Mouse (Mus musculus) small intestine, adult 2 months (tissue): ENCODE measurements around the gene Ip6k1.

Source experiments
- CTCF ChIP-seq: fragments of 200-500 bp; IDR thresholded peaks from 2 replicates; pipeline ENCODE4 v1.5.1; 2012; ENCODE audit warnings: low read depth, mild to moderate bottlenecking, control low read depth, inconsistent platforms, low read length, moderate library complexity, mixed read lengths; ENCODE audit not compliant: insufficient replicate concordance, insufficient read length; ENCODE audit errors: extremely low read depth
- POLR2A ChIP-seq: fragments of 200-500 bp; IDR thresholded peaks from 2 replicates; pipeline ENCODE4 v1.6.1; 2012; ENCODE audit warnings: low read depth, mild to moderate bottlenecking, control low read depth, inconsistent platforms, low read length, moderate library complexity

DNA sequence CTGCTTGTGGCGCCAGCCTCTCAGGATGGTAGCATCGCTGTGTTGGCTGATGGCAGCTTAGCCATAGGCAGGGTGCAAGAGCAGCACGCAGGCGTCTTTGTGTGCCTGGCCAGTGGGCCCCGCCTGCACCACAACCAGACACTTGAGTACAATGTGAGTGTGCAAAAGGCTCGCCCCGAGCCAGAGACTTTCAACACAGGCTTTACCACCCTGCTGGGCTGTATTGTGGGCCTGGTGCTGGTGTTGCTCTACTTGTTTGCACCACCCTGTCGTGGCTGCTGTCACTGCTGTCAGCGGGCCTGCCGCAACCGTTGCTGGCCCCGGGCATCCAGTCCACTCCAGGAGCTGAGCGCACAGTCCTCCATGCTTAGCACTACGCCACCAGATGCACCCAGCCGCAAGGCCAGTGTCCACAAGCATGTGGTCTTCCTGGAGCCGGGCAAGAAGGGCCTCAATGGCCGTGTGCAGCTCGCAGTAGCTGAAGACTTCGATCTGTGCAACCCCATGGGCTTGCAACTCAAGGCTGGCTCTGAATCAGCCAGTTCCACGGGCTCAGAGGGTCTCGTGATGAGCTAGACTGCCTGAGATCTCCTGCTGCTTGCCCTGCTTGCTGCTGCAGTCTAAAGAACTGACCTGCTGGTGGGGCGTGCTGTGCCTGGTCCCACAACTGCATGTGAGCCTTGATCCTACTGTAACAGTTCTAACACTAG is 52.2 kb downstream of the Ip6k1 start:
- TF ChIP-seq POLR2A (no peak), CTCF (no peak)
